Mouse (Mus musculus) liver, embryonic 14.5 days (tissue): ENCODE data around the gene Snrnp25.

ENCODE experiments used
- CTCF ChIP-seq: IDR thresholded peaks from 2 replicates; pipeline ENCODE4 v1.5.1; 2016; ENCODE audit warnings: antibody characterized with exemption, low read depth, control low read depth
- EP300 ChIP-seq: IDR thresholded peaks from 2 replicates; pipeline ENCODE4 v1.6.1; 2016; ENCODE audit warnings: antibody characterized with exemption, low read depth

GRCm38 (mm10) chr11:32234816-32235485 is 29.7 kb downstream of the Snrnp25 start:
- TF ChIP-seq CTCF (no peak), EP300 (no peak)
